Mouse (Mus musculus) lung, embryonic 14.5 days (tissue): ENCODE measurements around the gene Slc4a2. TPM values are rescaled to one million over a fixed set of nuclear protein-coding genes. Genes with fewer than 3 reads are reported as not detected.

Source experiments
- ATAC-seq: fragments of 200-750 bp; cut with Nextera tagmentation; 2 replicates; pipeline ENCODE4 v1.8.0; 2017; ENCODE audit warnings: mild to moderate bottlenecking, moderate TSS enrichment, moderate library complexity; ENCODE audit not compliant: insufficient read depth
- DNase-seq: peaks from one replicate; pipeline ENCODE4 v3.0.0-alpha.2; 2015
- H3K27ac ChIP-seq: fragments of 300-500 bp; sonication (generic); 2 replicates; pipeline ENCODE4 v1.5.1; 2014; ENCODE audit warnings: low read depth, mild to moderate bottlenecking, moderate library complexity
- H3K27me3 ChIP-seq: fragments of 300-500 bp; sonication (generic); 2 replicates; pipeline ENCODE4 v1.6.1; 2014; ENCODE audit warnings: low read length, control low read depth; ENCODE audit not compliant: insufficient read depth
- H3K36me3 ChIP-seq: fragments of 300-500 bp; sonication (generic); 2 replicates; pipeline ENCODE4 v1.6.1; 2014; ENCODE audit warnings: control low read depth; ENCODE audit not compliant: insufficient read depth
- H3K4me1 ChIP-seq: fragments of 300-500 bp; sonication (generic); 2 replicates; pipeline ENCODE4 v1.6.1; 2014; ENCODE audit warnings: antibody characterized with exemption, control low read depth; ENCODE audit not compliant: insufficient read depth
- H3K4me2 ChIP-seq: fragments of 300-500 bp; sonication (generic); 2 replicates; pipeline ENCODE4 v1.6.1; 2014; ENCODE audit warnings: mild to moderate bottlenecking
- H3K4me3 ChIP-seq: fragments of 300-500 bp; sonication (generic); 2 replicates; pipeline ENCODE4 v1.5.1; 2014; ENCODE audit warnings: low read depth, low read length
- H3K9ac ChIP-seq: fragments of 300-500 bp; sonication (generic); 2 replicates; pipeline ENCODE4 v1.6.1; 2014
- H3K9me3 ChIP-seq: fragments of 300-500 bp; sonication (generic); 2 replicates; pipeline ENCODE4 v1.6.1; 2016; ENCODE audit warnings: low read depth, low read length, control low read depth
- CTCF ChIP-seq: IDR thresholded peaks from 2 replicates; pipeline ENCODE4 v1.5.1; 2016; ENCODE audit warnings: antibody characterized with exemption, low read depth
- WGBS: fragments of 180-500 bp; shearing (Covaris S2); extraction: QIAGEN DNeasy Blood & Tissue Kit; methylation state at CpG from one replicate; pipeline ENCODE4 v1.1.7; 2014; 5-methylcytosine and 5-hydroxymethylcytosine counted together
- polyA plus RNA-seq: library from polyadenylated mRNA; unstranded; fragments of >200 nt; fragmentation: Nextera tagmentation; extraction: Ambion mirVana; gene quantifications from 2 replicates; pipeline ENCODE4 v1.2.1, GENCODE M21; 2014

Gene Slc4a2
- polyA plus RNA-seq: 29.9 and 35.5 TPM in 2 replicates

DNA sequence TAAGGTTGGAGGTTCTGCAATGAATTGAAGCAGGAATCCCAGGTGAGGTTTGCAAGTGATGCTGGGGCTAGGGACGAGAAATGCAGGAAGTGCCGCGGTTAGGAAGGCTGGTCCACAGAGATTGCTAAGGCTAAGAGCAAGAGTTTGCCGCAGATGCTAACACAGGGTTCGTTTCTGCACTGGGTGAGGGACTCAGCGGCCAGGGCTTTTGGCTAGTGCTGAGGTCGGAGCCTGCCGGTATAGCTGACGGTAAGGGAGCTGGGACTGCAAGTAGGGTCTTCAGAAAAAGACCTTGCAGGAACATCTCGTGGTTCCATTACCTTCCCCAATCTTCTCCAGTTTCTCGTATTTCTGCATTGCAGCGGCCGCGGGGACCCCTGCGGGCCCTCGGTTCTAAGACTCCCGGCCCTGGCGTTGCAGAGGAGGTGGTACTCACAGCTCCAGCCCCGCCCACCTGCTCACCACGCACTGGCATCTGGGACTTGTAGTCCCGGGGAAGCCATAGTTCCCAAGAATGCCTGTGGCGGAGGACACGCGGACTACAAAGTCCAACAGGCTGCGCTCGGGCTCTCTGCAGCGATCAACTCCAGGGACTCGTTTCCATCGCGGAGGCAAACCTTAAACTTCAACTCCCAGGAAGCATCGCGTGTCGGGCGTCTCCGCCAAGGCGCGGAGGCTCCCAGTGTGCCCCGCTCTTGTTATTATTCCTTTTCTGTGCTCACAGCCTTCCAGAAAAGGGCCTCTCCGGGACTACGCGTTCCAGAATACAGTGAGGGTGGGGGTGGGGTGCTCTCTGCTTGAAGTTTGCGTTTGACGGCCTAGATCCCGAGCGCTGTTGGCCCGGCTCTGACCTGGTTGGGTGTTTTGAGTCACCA is at the start of gene Slc4a2, which contains the start of gene Cdk5:
TSS of gene Slc4a2 (plus strand) at position 709 of the 875 bp plus-strand sequence.
TSS of gene Cdk5 (minus strand) at position 402 of the 875 bp plus-strand sequence.
- Histone ChIP-seq H3K27ac (peak within 1 kb of the TSS; percentile 93), H3K4me2 (peak within 1 kb of the TSS; percentile 84), H3K36me3 (peaks cover 17% of the 10 kb centered on the region; the same call in 1 of the 2 replicates), H3K4me1 (peaks cover 22% of the 10 kb centered on the region), H3K9me3 (no peaks in the 10 kb centered on the region), H3K4me3 (peak within 1 kb of the TSS; percentile 67), H3K27me3 (no peaks in the 10 kb centered on the region), H3K9ac (peak within 1 kb of the TSS; percentile 66)
- WGBS: under 1% methylated on average over 46 of the region's 46 CpGs
- no peak for TF ChIP-seq CTCF
- ATAC-seq (peak; percentile 92), DNase-seq (peak; percentile 100)

DNA sequence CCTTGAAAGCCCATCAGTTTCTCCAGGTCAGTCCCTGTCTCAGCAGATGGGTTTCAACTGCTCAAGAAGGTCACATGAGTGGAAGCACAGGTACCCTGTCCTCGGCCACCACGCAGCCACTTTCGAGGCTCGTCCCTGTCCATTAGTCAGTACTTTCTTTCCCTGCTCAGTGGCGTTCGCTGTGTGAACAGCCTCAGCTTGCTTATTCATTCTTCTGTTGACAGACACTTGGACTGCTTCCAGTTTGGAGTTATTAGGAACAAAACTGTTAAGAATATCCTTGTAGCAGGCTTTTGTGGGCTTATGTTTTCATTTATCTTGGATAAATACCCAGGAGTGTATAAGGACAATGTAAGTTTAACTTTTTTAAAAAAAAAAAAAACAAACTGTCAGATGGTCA is 49.4 kb upstream of the Slc4a2 start:
- peak; percentile 86 for DNase-seq
- Histone ChIP-seq H3K9me3 (no peaks in the 10 kb centered on the region), H3K4me2 (no peak overlapping the region), H3K27ac (no peak overlapping the region), H3K4me3 (no peak overlapping the region), H3K27me3 (no peaks in the 10 kb centered on the region), H3K4me1 (no peaks in the 10 kb centered on the region), H3K9ac (no peak overlapping the region), H3K36me3 (no peaks in the 10 kb centered on the region)
- 20% methylated on average over 6 of the region's 6 CpGs for WGBS
- no peak for ATAC-seq
- no peak for TF ChIP-seq CTCF

DNA sequence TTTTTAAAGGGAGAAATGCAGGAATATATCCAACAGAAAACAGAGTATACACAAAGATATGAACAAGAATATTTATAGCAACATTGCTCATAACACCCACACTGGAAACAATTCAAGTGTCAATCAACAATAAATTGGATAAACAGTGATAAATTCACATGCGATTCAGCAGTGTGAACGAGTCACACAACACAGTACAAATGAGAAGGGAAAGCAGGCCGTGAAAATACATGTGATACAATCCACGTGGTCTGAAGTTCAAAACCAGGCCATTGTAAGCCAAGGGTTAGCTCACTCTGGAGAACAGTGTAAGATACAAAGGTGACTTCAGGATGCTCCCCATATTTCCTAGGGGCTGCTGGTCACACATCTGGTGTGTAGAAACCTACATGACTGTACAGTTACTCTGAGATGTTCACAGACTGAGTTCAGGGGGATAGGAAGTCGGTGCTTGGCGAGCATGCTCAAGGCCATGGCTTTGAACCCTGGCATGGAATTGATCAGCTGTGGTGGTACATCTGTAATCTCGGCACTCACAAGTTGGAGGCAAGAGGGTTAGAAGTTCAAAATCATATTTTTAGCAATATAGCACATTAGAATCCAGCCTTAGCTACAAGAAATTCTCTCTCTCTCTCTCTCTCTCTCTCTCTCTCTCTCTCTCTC is 48.8 kb upstream of the Slc4a2 start:
- H3K9me3 ChIP-seq: no peaks in the 10 kb centered on the region
- ATAC-seq (no peak), DNase-seq (no peak)
- no peak overlapping the region for H3K4me3 ChIP-seq
- no peaks in the 10 kb centered on the region for H3K36me3 ChIP-seq
- no peak overlapping the region for H3K27ac ChIP-seq
- no peaks in the 10 kb centered on the region for H3K4me1 ChIP-seq
- WGBS: 64% methylated on average over 7 of the region's 7 CpGs
- no peak overlapping the region for H3K4me2 ChIP-seq
- no peaks in the 10 kb centered on the region for H3K27me3 ChIP-seq
- no peak for TF ChIP-seq CTCF
- H3K9ac ChIP-seq: no peak overlapping the region

DNA sequence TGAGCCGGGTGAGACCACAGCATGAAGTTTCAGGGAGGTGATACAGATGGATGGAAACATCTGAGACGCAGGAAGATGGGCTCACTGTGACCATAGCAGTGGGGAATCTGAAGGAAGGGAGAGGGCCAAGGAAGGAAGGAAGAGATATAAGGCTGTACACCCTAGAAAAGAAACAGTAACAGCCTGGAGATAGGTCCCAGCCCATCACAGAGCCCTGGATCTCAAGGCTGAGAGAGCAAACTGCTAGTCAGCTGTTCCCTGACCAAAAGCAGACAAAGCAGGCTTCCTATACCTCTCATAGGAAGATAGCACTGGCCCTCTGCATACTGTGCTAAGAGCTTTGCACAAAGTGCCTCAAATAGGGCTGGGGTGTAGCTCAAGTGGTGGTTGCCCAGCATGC is 44.9 kb upstream of the Slc4a2 start:
- 63% methylated on average over 2 of the region's 2 CpGs for WGBS
- no peaks in the 10 kb centered on the region for H3K9me3 ChIP-seq
- no peak overlapping the region for H3K27ac ChIP-seq
- no peak overlapping the region for H3K4me2 ChIP-seq
- H3K9ac ChIP-seq: no peak overlapping the region
- H3K27me3 ChIP-seq: no peaks in the 10 kb centered on the region
- ATAC-seq (no peak), DNase-seq (no peak)
- H3K4me1 ChIP-seq: no peaks in the 10 kb centered on the region
- no peaks in the 10 kb centered on the region for H3K36me3 ChIP-seq
- H3K4me3 ChIP-seq: no peak overlapping the region
- TF ChIP-seq CTCF: no peak

DNA sequence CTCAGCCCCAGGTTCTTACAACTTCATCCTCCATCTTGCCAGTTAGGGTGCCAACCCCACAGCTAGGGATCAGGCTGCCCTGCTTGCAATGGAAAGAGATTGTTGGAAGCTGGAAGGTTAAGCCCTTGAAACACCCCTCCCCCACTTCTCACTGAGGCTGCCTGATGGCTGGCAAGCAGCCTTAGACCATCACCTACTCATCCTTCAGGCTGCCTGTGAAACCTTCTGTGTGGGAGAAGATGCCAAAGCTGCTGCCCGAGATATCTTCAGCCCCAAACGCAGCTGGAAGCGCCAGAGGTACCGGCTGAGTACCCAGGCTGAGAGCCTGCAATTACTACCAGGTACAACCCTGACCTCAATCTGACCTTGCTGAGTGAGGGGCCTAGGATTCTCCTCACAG is 44.1 kb upstream of the Slc4a2 start:
- Histone ChIP-seq H3K27ac (no peak overlapping the region), H3K36me3 (no peaks in the 10 kb centered on the region), H3K4me2 (no peak overlapping the region), H3K4me1 (no peaks in the 10 kb centered on the region), H3K27me3 (no peaks in the 10 kb centered on the region), H3K9ac (no peak overlapping the region), H3K9me3 (no peaks in the 10 kb centered on the region), H3K4me3 (no peak overlapping the region)
- no peak for DNase-seq
- no peak for TF ChIP-seq CTCF
- WGBS: 59% methylated on average over 4 of the region's 4 CpGs
- no peak for ATAC-seq

DNA sequence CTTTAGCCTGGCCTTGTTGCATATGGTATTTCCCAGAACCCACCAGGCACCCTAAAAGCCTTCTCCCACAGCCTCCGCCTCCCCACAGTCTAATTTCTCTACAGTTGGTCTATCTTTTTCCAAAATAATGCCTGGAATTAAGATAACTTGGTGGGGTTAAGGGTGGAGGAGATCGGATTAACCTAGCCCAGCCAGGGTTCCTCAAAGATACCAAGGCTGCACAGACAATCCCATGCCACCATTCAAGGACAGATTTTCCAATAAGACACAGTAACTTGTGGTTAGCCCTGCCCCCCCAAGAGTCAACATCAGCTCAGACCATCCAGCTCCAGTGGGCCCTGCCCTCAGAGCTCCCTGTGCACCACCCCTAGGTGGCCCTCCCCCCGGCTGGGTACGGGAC is 43.1 kb upstream of the Slc4a2 start:
- WGBS: 94% methylated on average over 4 of the region's 4 CpGs
- ATAC-seq (no peak), DNase-seq (no peak)
- H3K9me3 ChIP-seq: no peaks in the 10 kb centered on the region
- no peak overlapping the region for H3K4me2 ChIP-seq
- H3K27ac ChIP-seq: no peak overlapping the region
- no peaks in the 10 kb centered on the region for H3K36me3 ChIP-seq
- no peaks in the 10 kb centered on the region for H3K27me3 ChIP-seq
- no peak for TF ChIP-seq CTCF
- no peaks in the 10 kb centered on the region for H3K4me1 ChIP-seq
- no peak overlapping the region for H3K9ac ChIP-seq
- no peak overlapping the region for H3K4me3 ChIP-seq

DNA sequence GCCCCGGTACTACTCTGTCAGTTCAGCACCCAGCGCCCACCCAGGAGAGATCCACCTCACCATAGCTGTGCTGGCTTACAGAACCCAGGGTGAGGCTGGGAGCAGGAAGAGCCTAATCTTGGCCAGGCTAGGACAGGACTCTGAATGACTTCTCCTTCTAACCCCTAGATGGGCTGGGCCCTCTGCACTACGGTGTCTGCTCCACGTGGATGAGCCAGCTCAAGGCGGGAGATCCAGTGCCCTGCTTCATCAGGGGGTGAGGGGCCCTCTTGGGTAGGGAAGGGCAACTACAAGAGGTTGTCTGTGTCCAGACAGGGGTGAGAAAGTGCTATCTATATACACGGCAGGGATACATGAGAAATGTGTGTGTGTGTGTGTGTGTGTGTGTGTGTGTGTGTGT is 42.2 kb upstream of the Slc4a2 start:
- H3K27ac ChIP-seq: no peak overlapping the region
- no peak overlapping the region for H3K4me3 ChIP-seq
- WGBS: 62% methylated on average over 6 of the region's 6 CpGs
- H3K36me3 ChIP-seq: no peaks in the 10 kb centered on the region
- TF ChIP-seq CTCF: no peak
- H3K9me3 ChIP-seq: no peaks in the 10 kb centered on the region
- H3K4me1 ChIP-seq: no peaks in the 10 kb centered on the region
- ATAC-seq: no peak
- no peak overlapping the region for H3K9ac ChIP-seq
- peaks cover 7% of the 10 kb centered on the region; the same call in 1 of the 2 replicates for H3K27me3 ChIP-seq
- no peak for DNase-seq
- no peak overlapping the region for H3K4me2 ChIP-seq
